Comparison of ENCODE assay signal across 9 mouse cellular contexts in the genomic region with DNA sequence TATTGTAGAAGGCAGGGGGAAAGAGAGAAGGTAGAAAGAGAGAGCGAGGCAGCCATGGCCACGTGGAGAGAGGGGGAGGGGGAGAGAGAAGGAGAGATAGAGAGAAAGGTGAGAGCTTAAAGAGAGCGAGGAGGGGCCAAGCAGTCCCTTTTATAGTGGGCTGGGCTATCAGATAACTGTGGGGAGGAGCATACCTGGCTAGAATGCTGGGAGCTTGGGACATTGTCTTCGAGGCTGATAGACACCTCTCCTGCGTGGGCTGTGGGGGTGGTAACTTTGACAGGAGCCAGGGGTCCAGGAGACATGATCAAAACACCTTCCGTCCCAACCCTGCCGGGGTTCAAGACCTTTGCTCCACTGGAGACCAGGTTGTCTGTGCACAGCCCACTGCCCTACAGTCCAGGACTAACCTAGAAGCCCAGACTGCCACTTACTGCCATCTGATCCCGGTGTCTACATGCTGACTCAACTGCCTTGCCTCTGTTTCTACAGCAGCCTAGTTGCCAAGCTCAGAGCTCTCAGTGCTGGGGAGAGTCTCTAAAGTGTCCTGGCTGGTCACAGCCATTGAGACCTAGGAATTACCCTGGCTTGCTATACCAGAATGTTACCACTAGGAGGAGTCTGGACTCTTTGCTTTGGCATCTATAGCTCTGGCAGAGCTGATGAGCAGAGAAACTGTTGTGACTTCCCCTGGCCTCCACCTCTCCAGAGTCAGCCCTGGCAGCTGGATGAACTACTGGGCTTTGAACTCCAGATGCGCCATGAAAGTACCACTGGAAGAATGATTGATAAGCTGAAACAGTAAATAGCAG.
DNase-seq lines count a peak whose midpoint lies in the region; ATAC-seq lines count a peak whose summit lies in the region.
"Had no signal": no experiment of that assay in that cellular context is flagged by ENCODE, and none has a peak within 500 bp of the region (broad histone marks: within the 10 kb centered on the region; RNA-seq: fewer than 3 reads in every experiment).

No protein-coding gene starts in this region.

- H3K9ac ChIP-seq in intestine, embryonic 14.5 days (ENCODE audit: low read length), result no peak overlapping the region
- H3K9ac ChIP-seq in midbrain, embryonic 11.5 days (ENCODE audit: low read length), result no peak overlapping the region
- no peak overlapping the region for H3K9ac ChIP-seq in stomach, embryonic 16.5 days (ENCODE audit: low read length)
- H3K9ac ChIP-seq: embryonic facial prominence, embryonic 15.5 days had no signal

- DNase-seq in urinary bladder, postnatal 25 days (ENCODE audit: low spot score), result peak; percentile 33
- no peak for DNase-seq in urinary bladder, postnatal 10 days (ENCODE audit: low spot score)
- peak; percentile 72 to 82 for DNase-seq in cerebellum, postnatal 14 days
- peak; percentile 25 for DNase-seq in gastrocnemius, postnatal 10 days
- no peak for DNase-seq in intestine, embryonic 14.5 days (ENCODE audit: low spot score)
- peak; percentile 66 to 79 for DNase-seq in left cerebral cortex, postnatal 25 days (ENCODE audit: low spot score in 2 of 2)
- DNase-seq in midbrain, embryonic 11.5 days (ENCODE audit: low spot score, missing footprints), result peak; percentile 95

- H3K4me2 ChIP-seq in intestine, embryonic 14.5 days (ENCODE audit: low read length), result no peak overlapping the region
- H3K4me2 ChIP-seq in midbrain, embryonic 11.5 days, result no peak overlapping the region
- H3K4me2 ChIP-seq in stomach, embryonic 16.5 days (ENCODE audit: low read depth, low read length), result no peak overlapping the region
- H3K4me2 ChIP-seq: embryonic facial prominence, embryonic 15.5 days had no signal

- ATAC-seq in intestine, embryonic 14.5 days (replicated peaks; ENCODE audit: low FRiP score, low TSS enrichment, low read depth), result peak; percentile 86
- peak; percentile 70; the same call in 1 of the 2 replicates for ATAC-seq in midbrain, embryonic 11.5 days (ENCODE audit: low FRiP score)
- ATAC-seq in stomach, embryonic 16.5 days (ENCODE audit: insufficient read depth, low FRiP score), result peak; percentile 70

- no peaks in the 10 kb centered on the region for H3K9me3 ChIP-seq in intestine, embryonic 14.5 days (ENCODE audit: control insufficient read depth, low read length)
- H3K9me3 ChIP-seq in midbrain, embryonic 11.5 days (ENCODE audit: control insufficient read depth, low read length), result no peaks in the 10 kb centered on the region
- H3K9me3 ChIP-seq in stomach, embryonic 16.5 days (replicated peaks; ENCODE audit: control insufficient read depth, low read length), result no peaks in the 10 kb centered on the region
- H3K9me3 ChIP-seq: embryonic facial prominence, embryonic 15.5 days had no signal

- intact Hi-C loops in left cerebral cortex, postnatal 25 days (cut with DNase I), result no loop called here

- H3K4me1 ChIP-seq in intestine, embryonic 14.5 days (replicated peaks; ENCODE audit: control insufficient read depth, insufficient read depth, low read length), result no peaks in the 10 kb centered on the region
- H3K4me1 ChIP-seq in midbrain, embryonic 11.5 days (ENCODE audit: control insufficient read depth, insufficient read depth, low read length), result peaks cover 4% of the 10 kb centered on the region; the same call in 1 of the 2 replicates
- H3K4me1 ChIP-seq in stomach, embryonic 16.5 days (ENCODE audit: control insufficient read depth, insufficient read depth, low read length), result no peaks in the 10 kb centered on the region

- no peaks in the 10 kb centered on the region for H3K36me3 ChIP-seq in intestine, embryonic 14.5 days (ENCODE audit: control insufficient read depth, insufficient read depth, low read length)
- H3K36me3 ChIP-seq in midbrain, embryonic 11.5 days (ENCODE audit: control insufficient read depth, insufficient read depth, low read length), result no peaks in the 10 kb centered on the region
- no peaks in the 10 kb centered on the region for H3K36me3 ChIP-seq in stomach, embryonic 16.5 days (ENCODE audit: control insufficient read depth, insufficient read depth, low read length)
- H3K36me3 ChIP-seq: embryonic facial prominence, embryonic 15.5 days had no signal

- H3K27me3 ChIP-seq in intestine, embryonic 14.5 days (replicated peaks; ENCODE audit: control insufficient read depth, insufficient read depth, low read length), result no peaks in the 10 kb centered on the region
- no peaks in the 10 kb centered on the region for H3K27me3 ChIP-seq in midbrain, embryonic 11.5 days (ENCODE audit: control insufficient read depth, insufficient read depth, low read length)
- no peaks in the 10 kb centered on the region for H3K27me3 ChIP-seq in stomach, embryonic 16.5 days (ENCODE audit: control insufficient read depth, insufficient read depth, low read length)
- H3K27me3 ChIP-seq: embryonic facial prominence, embryonic 15.5 days had no signal

- WGBS in intestine, embryonic 14.5 days, result 58% methylated on average over 9 of the region's 9 CpGs
- 68% methylated on average over 9 of the region's 9 CpGs for WGBS in midbrain, embryonic 11.5 days
- 62% methylated on average over 9 of the region's 9 CpGs for WGBS in stomach, embryonic 16.5 days

- no peak overlapping the region for H3K4me3 ChIP-seq in intestine, embryonic 14.5 days (ENCODE audit: low read depth, low read length)
- no peak overlapping the region for H3K4me3 ChIP-seq in midbrain, embryonic 11.5 days (ENCODE audit: low read depth, low read length)
- H3K4me3 ChIP-seq in stomach, embryonic 16.5 days (replicated peaks; ENCODE audit: low read length), result no peak overlapping the region
- H3K4me3 ChIP-seq: embryonic facial prominence, embryonic 15.5 days had no signal

- H3K27ac ChIP-seq in intestine, embryonic 14.5 days (ENCODE audit: low read depth), result no peak overlapping the region
- no peak overlapping the region for H3K27ac ChIP-seq in midbrain, embryonic 11.5 days (ENCODE audit: low read depth, low read length)
- no peak overlapping the region for H3K27ac ChIP-seq in stomach, embryonic 16.5 days (ENCODE audit: low read length)
- H3K27ac ChIP-seq: embryonic facial prominence, embryonic 15.5 days had no signal

Comparison
In these comparisons a context has a peak if more than half of its experiments do, and no peak if none do; other contexts are left out.
1. DNase-seq: peak in urinary bladder, postnatal 25 days (single experiment), cerebellum, postnatal 14 days (2 of 2), gastrocnemius, postnatal 10 days (single experiment), left cerebral cortex, postnatal 25 days (2 of 2) and midbrain, embryonic 11.5 days (single experiment); none in urinary bladder, postnatal 10 days (single experiment) and intestine, embryonic 14.5 days (single experiment).
2. Peak in every context shown above with its lines, with median percentiles within 50 percentile points of each other: ATAC-seq.